Mouse (Mus musculus) CH12.LX (cell line): Measurements from ENCODE around the gene Gm49384. TPM values are rescaled to one million over a fixed set of nuclear protein-coding genes. Genes with fewer than 3 reads are reported as not detected.

Source experiments
- DNase-seq: peaks from one replicate; pipeline ENCODE4 v3.0.0-alpha.2; 2013; ENCODE audit errors: extremely low read depth
- H3K27ac ChIP-seq: 2 replicates; pipeline ENCODE4 v1.5.1; 2012; ENCODE audit warnings: low read depth, mild to moderate bottlenecking, control low read depth, moderate library complexity; ENCODE audit not compliant: insufficient read depth
- H3K27me3 ChIP-seq: replicated peaks from 2 replicates; pipeline ENCODE3; 2012; ENCODE audit warnings: inconsistent platforms
- H3K36me3 ChIP-seq, 2 experiments: replicated peaks in 1 of 2; 2 replicates each; pipeline versions ENCODE3 to v1.6.1; 2012; ENCODE audit warnings: inconsistent platforms in 1 of 2, low read length in 1 of 2, mild to moderate bottlenecking in 1 of 2, mixed read lengths in 1 of 2, moderate library complexity in 1 of 2; ENCODE audit not compliant: control insufficient read depth in 1 of 2, insufficient read depth in 1 of 2
- H3K4me1 ChIP-seq, 2 experiments: 2 replicates each; pipeline ENCODE4 v1.6.1; 2012; ENCODE audit warnings: inconsistent platforms in 1 of 2, moderate library complexity in 1 of 2; ENCODE audit not compliant: insufficient read depth in 2 of 2, control insufficient read depth in 1 of 2
- H3K4me2 ChIP-seq: 2 replicates; pipeline ENCODE4 v1.6.1; 2012; ENCODE audit warnings: low read depth, mild to moderate bottlenecking, control low read depth; ENCODE audit not compliant: poor library complexity, insufficient read depth, severe bottlenecking
- H3K4me3 ChIP-seq, 3 experiments: fragments of 150-350 bp in 1 of 3; sonication (generic) in 1 of 3; replicated peaks in 1 of 3; 2 replicates each; pipeline versions ENCODE3 to v1.5.1; 2011 to 2012; ENCODE audit warnings: low read depth in 2 of 3, low read length in 2 of 3, mild to moderate bottlenecking in 2 of 3, moderate library complexity in 2 of 3, control low read depth in 1 of 3, improper control_type of control experiment in 1 of 3, inconsistent platforms in 1 of 3, mixed read lengths in 1 of 3; ENCODE audit not compliant: poor library complexity in 1 of 3
- H3K79me2 ChIP-seq: replicated peaks from 2 replicates; pipeline ENCODE4 v1.6.1; 2012; ENCODE audit warnings: mild to moderate bottlenecking, moderate library complexity; ENCODE audit not compliant: control insufficient read depth, poor library complexity, insufficient read depth, severe bottlenecking; ENCODE audit errors: extremely low read depth
- H3K9ac ChIP-seq: 2 replicates; pipeline ENCODE4 v1.6.1; 2012; ENCODE audit warnings: low read depth, mild to moderate bottlenecking, control low read depth, moderate library complexity; ENCODE audit not compliant: insufficient read depth
- H3K9me3 ChIP-seq: replicated peaks from 2 replicates; pipeline ENCODE3; 2012; ENCODE audit warnings: low read length, inconsistent platforms, mixed read lengths
- CHD1 ChIP-seq: IDR thresholded peaks from 2 replicates; pipeline ENCODE4 v1.6.1; 2012; ENCODE audit warnings: low read depth, low read length, improper control_type of control experiment, inconsistent platforms
- EP300 ChIP-seq: IDR thresholded peaks from 2 replicates; pipeline ENCODE4 v1.6.1; 2011; ENCODE audit warnings: low read length, improper control_type of control experiment
- GABPA ChIP-seq: IDR thresholded peaks from 2 replicates; pipeline ENCODE4 v1.6.1; 2012; ENCODE audit warnings: low read depth, low read length, improper control_type of control experiment, inconsistent platforms; ENCODE audit not compliant: insufficient replicate concordance
- HCFC1 ChIP-seq: IDR thresholded peaks from 2 replicates; pipeline ENCODE4 v1.6.1; 2012; ENCODE audit warnings: low read depth, mild to moderate bottlenecking, inconsistent platforms, low read length, improper control_type of control experiment
- IRF4 ChIP-seq: IDR thresholded peaks from 2 replicates; pipeline ENCODE4 v1.6.1; 2014; ENCODE audit warnings: low read depth, mild to moderate bottlenecking, inconsistent platforms, low read length, improper control_type of control experiment
- JUN ChIP-seq: IDR thresholded peaks from 2 replicates; pipeline ENCODE4 v1.6.1; 2011; ENCODE audit warnings: low read depth, mild to moderate bottlenecking, low read length, improper control_type of control experiment, moderate library complexity; ENCODE audit not compliant: insufficient read depth
- MAFK ChIP-seq: IDR thresholded peaks from 2 replicates; pipeline ENCODE4 v1.6.1; 2011; ENCODE audit warnings: low read length, improper control_type of control experiment; ENCODE audit not compliant: insufficient replicate concordance
- MAZ ChIP-seq: IDR thresholded peaks from 2 replicates; pipeline ENCODE4 v1.6.1; 2012; ENCODE audit warnings: low read depth, mild to moderate bottlenecking, inconsistent platforms, low read length, improper control_type of control experiment, moderate library complexity
- MEF2A ChIP-seq: IDR thresholded peaks from 2 replicates; pipeline ENCODE4 v1.6.1; 2014; ENCODE audit warnings: low read depth, mild to moderate bottlenecking, inconsistent platforms, low read length, improper control_type of control experiment, borderline replicate concordance
- MXI1 ChIP-seq: IDR thresholded peaks from 2 replicates; pipeline ENCODE4 v1.6.1; 2011; ENCODE audit warnings: mild to moderate bottlenecking, low read depth, low read length, improper control_type of control experiment
- MYC ChIP-seq: IDR thresholded peaks from 2 replicates; pipeline ENCODE4 v1.6.1; 2011; ENCODE audit warnings: low read depth, mild to moderate bottlenecking, improper control_type of control experiment, low read length
- NELFE ChIP-seq: IDR thresholded peaks from 2 replicates; pipeline ENCODE4 v1.6.1; 2011; ENCODE audit warnings: low read depth, low read length, improper control_type of control experiment
- NRF1 ChIP-seq: IDR thresholded peaks from 2 replicates; pipeline ENCODE4 v1.6.1; 2014; ENCODE audit warnings: low read depth, mild to moderate bottlenecking, inconsistent platforms, low read length, improper control_type of control experiment, moderate library complexity
- PAX5 ChIP-seq: IDR thresholded peaks from 2 replicates; pipeline ENCODE4 v1.6.1; 2012; ENCODE audit warnings: low read length, inconsistent platforms, mixed read lengths
- POLR2A ChIP-seq: IDR thresholded peaks from 2 replicates; pipeline ENCODE4 v1.6.1; 2011; ENCODE audit warnings: low read depth, mild to moderate bottlenecking, improper control_type of control experiment, low read length
- RAD21 ChIP-seq: IDR thresholded peaks from 2 replicates; pipeline ENCODE4 v1.6.1; 2011; ENCODE audit warnings: low read depth, mild to moderate bottlenecking, low read length, improper control_type of control experiment, moderate library complexity
- TBP ChIP-seq: conservative IDR thresholded peaks from 2 replicates; pipeline ENCODE4 v1.6.1; 2011; ENCODE audit warnings: low read depth, low read length, improper control_type of control experiment
- USF1 ChIP-seq: IDR thresholded peaks from 2 replicates; pipeline ENCODE4 v1.6.1; 2014; ENCODE audit warnings: low read depth, mild to moderate bottlenecking, inconsistent platforms, low read length, improper control_type of control experiment
- ZNF384 ChIP-seq: IDR thresholded peaks from 2 replicates; pipeline ENCODE4 v1.6.1; 2012; ENCODE audit warnings: low read depth, low read length, improper control_type of control experiment, inconsistent platforms
- dilution Hi-C: fragments of 300-500 bp; cut with MboI; formaldehyde crosslinking; loops from 2 replicates; pipeline ENCODE4 v1.14.3; 2020; ENCODE audit warnings: low sequenced_read_pairs; ENCODE audit not compliant: extremely low pct_unique_long_range_greater_than_20kb, extremely low pct_ligation_motif_present
- in situ Hi-C: fragments of 300-500 bp; cut with MboI; formaldehyde crosslinking; loops from 3 replicates; pipeline ENCODE4 v1.14.3; 2019; ENCODE audit warnings: low sequenced_read_pairs, low pct_ligation_motif_present, low pct_unique_long_range_greater_than_20kb, mixed read lengths
- polyA plus RNA-seq: library from polyadenylated mRNA; unstranded; fragments of >175 nt; gene quantifications from 2 replicates; pipeline ENCODE4 v1.2.1, GENCODE M21; 2012; ENCODE audit warnings: low read depth; ENCODE audit not compliant: insufficient read length
- total RNA-seq, 2 experiments: library from RNA; depleted of rRNA; stranded (reverse); fragments of 300-350 nt in 1 of 2; fragments of >200 nt in 1 of 2; gene quantifications; 2 replicates each; pipeline ENCODE4 v1.2.3; 2012 to 2014

Gm49384 gene
- total and polyA plus RNA-seq, 3 experiments: 23.4 to 54.9 (median 34.4) TPM

GRCm38 (mm10) chr12:69168461-69169106, 35.5 kb downstream of the Gm49384 start, which contains the start of gene Lrr1 (continued):
- no peak for TF ChIP-seq RAD21
- TF ChIP-seq POLR2A: peak; percentile 87
- no peak for TF ChIP-seq USF1
- TF ChIP-seq CHD1: no peak
- TF ChIP-seq ZNF384: no peak
- no peak for TF ChIP-seq JUN
- no peak for TF ChIP-seq EP300
- TF ChIP-seq IRF4: no peak

GRCm38 (mm10) chr12:69167656-69168460, 36.2 kb downstream of the Gm49384 start:
- Histone ChIP-seq H3K36me3 (peaks cover 3 to 11% of the 10 kb centered on the region in 2 experiments), H3K79me2 (peaks cover 18% of the 10 kb centered on the region), H3K4me2 (peak overlapping the region; percentile 79), H3K27ac (no peak overlapping the region), H3K9ac (peak overlapping the region; percentile 90), H3K27me3 (peaks cover 2% of the 10 kb centered on the region)
- in situ Hi-C loops (no loop called here), dilution Hi-C loops (no loop called here)
- DNase-seq: no peak
- TF ChIP-seq ZNF384 (peak; percentile 66; the same call in 1 of the 2 replicates), TBP (no peak), MEF2A (0 out of 2 replicates have a peak, but pooled peaks have one; percentile 24), GABPA (no peak), MYC (no peak), MAZ (0 out of 2 replicates have a peak, but pooled peaks have one; percentile 27), NELFE (0 out of 2 replicates have a peak, but pooled peaks have one; percentile 17), MXI1 (no peak; the same call in 1 of the 2 replicates), MAFK (no peak), USF1 (no peak), NRF1 (no peak), HCFC1 (no peak), PAX5 (no peak), IRF4 (peak; percentile 25; the same call in 1 of the 2 replicates)
- TF ChIP-seq, all 38 proteins: peak for 5
- H3K9me3 ChIP-seq: no peaks in the 10 kb centered on the region
- peaks cover 3 to 20% of the 10 kb centered on the region in 2 experiments for H3K4me1 ChIP-seq
- peak overlapping the region; percentile 73 to 94 (median 88) for H3K4me3 ChIP-seq
